Mouse (Mus musculus) limb, embryonic 10.5 days (tissue): ENCODE measurements around the gene Tesmin. TPM values are rescaled to one million over a fixed set of nuclear protein-coding genes. Genes with fewer than 3 reads are reported as not detected.

Source experiments
- DNase-seq: peaks from one replicate; pipeline ENCODE4 v3.0.0-alpha.2; 2017; ENCODE audit warnings: low spot score
- H3K27ac ChIP-seq: fragments of 300-500 bp; sonication (generic); 2 replicates; pipeline ENCODE4 v1.5.1; 2016; ENCODE audit warnings: mild to moderate bottlenecking
- H3K27me3 ChIP-seq: fragments of 300-500 bp; sonication (generic); 2 replicates; pipeline ENCODE4 v1.6.1; 2016; ENCODE audit warnings: low read depth, mild to moderate bottlenecking; ENCODE audit not compliant: poor library complexity, severe bottlenecking
- H3K36me3 ChIP-seq: fragments of 300-500 bp; sonication (generic); 2 replicates; pipeline ENCODE4 v1.6.1; 2016; ENCODE audit warnings: mild to moderate bottlenecking, moderate library complexity
- H3K4me1 ChIP-seq: fragments of 300-500 bp; sonication (generic); 2 replicates; pipeline ENCODE4 v1.6.1; 2016
- H3K4me3 ChIP-seq: fragments of 300-500 bp; sonication (generic); 2 replicates; pipeline ENCODE4 v1.5.1; 2016; ENCODE audit warnings: mild to moderate bottlenecking, moderate library complexity
- H3K9me3 ChIP-seq: fragments of 300-500 bp; sonication (generic); replicated peaks from 2 replicates; pipeline ENCODE4 v1.6.1; 2016; ENCODE audit warnings: mild to moderate bottlenecking
- WGBS: fragments of 180-500 bp; shearing (Covaris S2); methylation state at CpG from one replicate; pipeline ENCODE4 v1.1.7; 2016; 5-methylcytosine and 5-hydroxymethylcytosine counted together
- polyA plus RNA-seq: library from polyadenylated mRNA; unstranded; fragments of >200 nt; fragmentation: Nextera tagmentation; extraction: Ambion mirVana; gene quantifications from 2 replicates; pipeline ENCODE4 v1.2.1, GENCODE M21; 2016

The Tesmin gene
- polyA plus RNA-seq, 1 experiment from 2014 or later, result 0.20 TPM

GRCm38 (mm10) chr19:3401943-3402342, 13.3 kb downstream of the Tesmin start:
- no peak for DNase-seq
- 66% methylated on average over 7 of the region's 7 CpGs for WGBS
- Histone ChIP-seq H3K27me3 (no peaks in the 10 kb centered on the region), H3K9me3 (no peaks in the 10 kb centered on the region), H3K4me3 (no peak overlapping the region), H3K27ac (no peak overlapping the region), H3K36me3 (no peaks in the 10 kb centered on the region), H3K4me1 (no peaks in the 10 kb centered on the region)

GRCm38 (mm10) chr19:3402390-3402789, 13.7 kb downstream of the Tesmin start:
- H3K36me3 ChIP-seq, result no peaks in the 10 kb centered on the region
- no peaks in the 10 kb centered on the region for H3K27me3 ChIP-seq
- H3K4me3 ChIP-seq, result no peak overlapping the region
- no peaks in the 10 kb centered on the region for H3K4me1 ChIP-seq
- no peaks in the 10 kb centered on the region for H3K9me3 ChIP-seq
- no peak overlapping the region for H3K27ac ChIP-seq
- 88% methylated on average over 6 of the region's 6 CpGs for WGBS
- no peak for DNase-seq

DNA sequence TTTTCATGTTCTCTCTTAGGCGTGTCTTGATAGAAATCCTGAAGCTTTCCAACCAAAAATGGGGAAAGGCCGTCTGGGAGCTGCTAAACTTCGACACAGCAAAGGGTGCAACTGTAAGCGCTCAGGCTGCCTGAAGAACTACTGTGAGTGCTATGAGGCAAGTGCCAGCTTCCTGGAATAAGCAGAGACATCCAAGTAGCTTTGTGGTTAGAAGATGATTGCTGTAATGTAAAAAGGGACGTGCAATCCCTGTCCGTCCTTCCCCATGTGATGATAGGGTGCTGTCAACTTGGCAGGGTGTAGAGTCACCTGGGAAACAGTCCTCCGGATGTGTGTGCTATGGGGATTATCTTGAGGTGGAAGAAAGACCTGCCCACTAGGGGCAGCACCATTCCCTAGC, 15.4 kb downstream of the Tesmin start:
- Histone ChIP-seq H3K9me3 (no peaks in the 10 kb centered on the region), H3K27me3 (no peaks in the 10 kb centered on the region), H3K36me3 (no peaks in the 10 kb centered on the region), H3K4me3 (no peak overlapping the region), H3K4me1 (no peaks in the 10 kb centered on the region), H3K27ac (no peak overlapping the region)
- DNase-seq, result no peak
- 83% methylated on average over 7 of the region's 7 CpGs for WGBS

DNA sequence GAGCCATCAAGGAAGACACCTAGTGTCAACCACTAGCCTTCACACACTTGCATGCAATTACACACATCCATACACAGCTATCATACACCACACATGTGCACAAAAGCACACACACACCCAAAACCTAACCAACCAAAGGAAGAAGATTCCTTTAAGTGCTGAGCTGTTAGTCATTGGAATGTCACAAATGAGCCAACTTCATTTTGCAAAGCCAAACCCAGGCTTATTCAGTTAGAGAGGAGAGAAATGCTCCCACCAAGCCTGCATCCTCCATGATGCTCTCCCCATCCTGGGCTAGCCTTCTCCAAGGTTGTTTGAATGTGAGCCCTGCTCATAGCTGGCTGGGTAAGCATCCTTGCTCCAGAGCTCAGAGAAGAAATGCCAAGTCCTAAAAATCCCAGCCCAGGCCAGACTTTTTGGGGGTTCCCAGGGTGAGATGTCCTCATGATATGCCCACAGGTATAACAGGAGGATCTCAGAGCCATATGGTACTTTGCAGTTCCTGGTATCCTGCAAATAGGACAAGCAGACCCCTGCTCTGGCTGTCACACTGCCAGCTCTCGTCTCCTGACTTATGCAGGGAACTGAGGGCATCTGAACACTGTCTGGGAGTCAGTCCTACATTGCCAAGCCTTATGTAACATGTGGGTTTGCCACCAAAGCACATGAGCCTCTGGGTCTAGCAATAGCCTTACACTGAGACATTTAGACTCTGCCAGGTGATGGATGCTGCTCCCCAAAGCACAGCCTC, 17.0 kb downstream of the Tesmin start:
- no peaks in the 10 kb centered on the region for H3K4me1 ChIP-seq
- H3K4me3 ChIP-seq, result no peak overlapping the region
- no peaks in the 10 kb centered on the region for H3K9me3 ChIP-seq
- 65% methylated on average over 1 of the region's 1 CpGs for WGBS
- no peaks in the 10 kb centered on the region for H3K36me3 ChIP-seq
- H3K27ac ChIP-seq, result no peak overlapping the region
- no peaks in the 10 kb centered on the region for H3K27me3 ChIP-seq
- DNase-seq, result no peak

DNA sequence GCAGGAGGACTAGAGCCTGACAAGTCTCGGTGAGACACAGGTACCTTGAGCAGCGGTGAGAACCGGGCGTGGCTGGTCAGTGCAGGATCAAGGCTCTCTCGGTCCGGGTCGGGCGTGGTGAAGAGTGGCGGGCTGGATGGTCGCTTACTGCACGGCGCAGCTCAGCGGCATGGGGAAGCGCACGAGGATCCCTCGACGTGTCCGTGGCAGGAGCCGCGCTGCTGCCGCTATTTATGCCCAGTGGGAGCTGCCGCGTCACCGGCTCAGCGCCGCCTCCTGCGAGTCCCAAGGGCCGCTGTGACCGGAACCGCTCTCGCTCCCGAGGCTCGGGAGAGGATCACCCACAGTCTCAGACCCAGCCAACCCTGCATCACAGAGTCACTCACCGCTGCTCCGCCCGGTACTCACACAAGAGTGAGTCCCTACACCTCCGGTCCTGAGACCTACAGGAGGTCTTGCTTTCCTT, 25.6 kb downstream of the Tesmin start, which contains the start of gene Gal:
TSS of gene Gal (minus strand) at position 277 of the 466 bp plus-strand sequence.
- peaks cover 9% of the 10 kb centered on the region for H3K4me1 ChIP-seq
- peak; percentile 49 for DNase-seq
- WGBS, result 2% methylated on average over 37 of the region's 37 CpGs
- H3K27me3 ChIP-seq, result peaks cover 54% of the 10 kb centered on the region
- peak within 1 kb of the TSS; percentile 47 for H3K4me3 ChIP-seq
- H3K27ac ChIP-seq, result no peak within 1 kb of the TSS
- H3K36me3 ChIP-seq, result no peaks in the 10 kb centered on the region
- no peaks in the 10 kb centered on the region for H3K9me3 ChIP-seq

- DNase-seq, result no peak
- H3K4me1 ChIP-seq, result peaks cover 6% of the 10 kb centered on the region
- 65% methylated on average over 5 of the region's 5 CpGs for WGBS
Observed at GRCm38 (mm10) chr19:3419251-3419650, 30.6 kb downstream of the Tesmin start.

DNA sequence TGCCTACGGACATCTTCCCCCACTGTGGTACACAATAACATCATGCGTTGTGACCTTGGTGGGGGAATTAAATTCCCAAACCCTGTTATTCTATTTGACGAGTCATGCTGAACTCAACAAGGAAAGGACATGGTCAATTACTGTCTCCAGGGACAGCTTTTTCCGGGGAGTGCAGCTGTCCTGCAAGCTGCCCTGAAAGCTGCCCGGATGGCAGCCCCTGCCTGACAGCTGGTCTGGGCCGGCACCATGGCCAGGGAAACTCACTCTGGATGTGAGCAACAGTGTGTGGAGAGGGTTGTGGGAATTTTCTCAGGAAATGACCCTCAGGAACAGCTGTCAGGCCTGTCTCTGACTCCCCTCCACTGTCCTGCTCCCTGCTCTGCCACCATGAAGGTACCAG, 33.8 kb downstream of the Tesmin start:
- Histone ChIP-seq H3K27me3 (no peaks in the 10 kb centered on the region), H3K27ac (no peak overlapping the region), H3K4me1 (no peaks in the 10 kb centered on the region; the same call in 1 of the 2 replicates), H3K36me3 (no peaks in the 10 kb centered on the region), H3K9me3 (no peaks in the 10 kb centered on the region), H3K4me3 (no peak overlapping the region)
- no peak for DNase-seq
- WGBS, result 72% methylated on average over 6 of the region's 6 CpGs

More at GRCm38 (mm10) chr19:3419251-3419650, 30.6 kb downstream of the Tesmin start:
- H3K9me3 ChIP-seq, result no peaks in the 10 kb centered on the region
- no peak overlapping the region for H3K27ac ChIP-seq
- H3K36me3 ChIP-seq, result no peaks in the 10 kb centered on the region
- H3K27me3 ChIP-seq, result peaks cover 26% of the 10 kb centered on the region
- no peak overlapping the region for H3K4me3 ChIP-seq

DNA sequence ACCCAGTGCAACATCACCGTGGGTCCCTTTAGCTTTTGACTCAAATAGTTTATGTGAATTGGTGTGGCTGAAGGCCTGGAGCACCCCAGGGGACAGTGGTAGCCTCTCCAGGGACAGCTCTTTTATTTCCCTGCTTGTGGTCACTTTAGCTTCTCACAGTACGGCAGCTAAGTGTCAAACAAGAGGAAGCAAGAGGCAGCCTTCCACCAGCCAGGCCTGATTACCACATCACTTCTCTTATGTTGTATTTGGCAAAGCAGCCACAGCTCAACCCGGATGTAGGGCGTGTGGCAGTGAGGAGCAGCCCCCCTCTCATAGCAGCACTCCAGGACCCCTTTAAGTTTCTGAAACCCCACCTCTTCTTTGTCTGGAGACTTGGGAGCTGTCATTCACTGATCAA, 34.3 kb downstream of the Tesmin start:
- Histone ChIP-seq H3K36me3 (no peaks in the 10 kb centered on the region), H3K4me3 (no peak overlapping the region), H3K4me1 (no peaks in the 10 kb centered on the region; the same call in 1 of the 2 replicates), H3K27ac (no peak overlapping the region), H3K27me3 (no peaks in the 10 kb centered on the region), H3K9me3 (no peaks in the 10 kb centered on the region)
- no peak for DNase-seq
- 49% methylated on average over 4 of the region's 4 CpGs for WGBS

DNA sequence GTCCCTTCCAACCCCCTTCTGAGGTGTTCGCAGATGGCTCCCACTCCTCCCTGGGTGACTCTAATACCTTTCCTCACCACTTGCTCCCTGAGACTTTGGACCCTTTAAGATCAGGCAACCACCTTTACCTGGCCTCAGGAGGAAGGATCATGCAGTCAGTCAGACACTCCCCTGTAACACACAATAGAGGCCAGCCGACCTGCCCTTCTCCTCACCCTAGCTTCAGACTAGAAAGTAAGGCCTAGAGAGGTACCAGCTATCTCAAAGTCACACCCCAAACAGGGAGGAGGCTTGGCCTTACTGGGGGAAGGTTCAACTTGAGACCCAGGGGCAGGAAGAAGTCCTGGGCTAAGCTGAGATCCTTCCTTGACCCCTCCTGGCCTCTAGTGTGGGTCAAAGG, 35.6 kb downstream of the Tesmin start:
- 53% methylated on average over 2 of the region's 2 CpGs for WGBS
- Histone ChIP-seq H3K27ac (no peak overlapping the region), H3K36me3 (no peaks in the 10 kb centered on the region), H3K4me1 (no peaks in the 10 kb centered on the region; the same call in 1 of the 2 replicates), H3K4me3 (no peak overlapping the region), H3K9me3 (no peaks in the 10 kb centered on the region), H3K27me3 (no peaks in the 10 kb centered on the region)
- DNase-seq, result no peak

DNA sequence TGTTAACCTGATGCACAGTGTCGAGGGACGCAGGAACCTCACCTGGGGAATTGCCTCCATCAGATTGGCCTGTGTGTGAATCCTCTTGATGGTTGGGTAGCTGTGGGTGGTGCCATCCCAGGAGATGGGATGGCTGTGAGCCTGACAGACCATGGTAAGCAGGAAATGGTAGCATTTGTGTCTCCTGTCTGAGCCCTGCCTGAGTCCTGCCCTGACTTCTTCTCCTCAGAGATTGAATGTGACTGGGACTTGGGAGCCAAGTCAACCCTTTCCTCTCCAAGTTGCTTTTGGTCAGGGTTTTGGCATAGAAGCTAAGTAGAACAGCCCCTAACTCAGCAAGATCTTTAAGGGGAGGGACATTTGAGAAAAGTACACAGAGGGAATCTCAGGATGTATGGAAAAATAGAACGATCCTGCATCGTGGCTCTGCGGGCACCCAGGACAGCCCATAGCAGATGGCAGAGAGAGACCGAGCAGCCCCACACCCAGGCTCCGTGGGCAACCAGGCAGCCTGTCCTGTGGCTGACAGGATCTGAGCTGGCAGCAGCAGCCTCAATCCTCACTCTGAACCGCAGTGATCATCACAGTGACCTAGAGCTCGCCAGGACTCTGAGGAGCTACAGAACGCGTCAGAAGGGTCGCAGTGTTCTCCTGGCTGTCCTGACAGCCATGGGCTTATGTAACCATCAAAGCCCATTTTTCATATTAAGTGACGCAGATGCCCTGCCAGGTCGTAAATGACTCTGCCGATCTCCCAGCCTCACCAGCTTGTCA, 39.6 kb downstream of the Tesmin start:
- H3K9me3 ChIP-seq, result no peaks in the 10 kb centered on the region
- no peaks in the 10 kb centered on the region for H3K27me3 ChIP-seq
- DNase-seq, result no peak
- no peak overlapping the region for H3K4me3 ChIP-seq
- no peaks in the 10 kb centered on the region for H3K36me3 ChIP-seq
- no peak overlapping the region for H3K27ac ChIP-seq
- 77% methylated on average over 15 of the region's 15 CpGs for WGBS
- peaks cover 2% of the 10 kb centered on the region for H3K4me1 ChIP-seq

DNA sequence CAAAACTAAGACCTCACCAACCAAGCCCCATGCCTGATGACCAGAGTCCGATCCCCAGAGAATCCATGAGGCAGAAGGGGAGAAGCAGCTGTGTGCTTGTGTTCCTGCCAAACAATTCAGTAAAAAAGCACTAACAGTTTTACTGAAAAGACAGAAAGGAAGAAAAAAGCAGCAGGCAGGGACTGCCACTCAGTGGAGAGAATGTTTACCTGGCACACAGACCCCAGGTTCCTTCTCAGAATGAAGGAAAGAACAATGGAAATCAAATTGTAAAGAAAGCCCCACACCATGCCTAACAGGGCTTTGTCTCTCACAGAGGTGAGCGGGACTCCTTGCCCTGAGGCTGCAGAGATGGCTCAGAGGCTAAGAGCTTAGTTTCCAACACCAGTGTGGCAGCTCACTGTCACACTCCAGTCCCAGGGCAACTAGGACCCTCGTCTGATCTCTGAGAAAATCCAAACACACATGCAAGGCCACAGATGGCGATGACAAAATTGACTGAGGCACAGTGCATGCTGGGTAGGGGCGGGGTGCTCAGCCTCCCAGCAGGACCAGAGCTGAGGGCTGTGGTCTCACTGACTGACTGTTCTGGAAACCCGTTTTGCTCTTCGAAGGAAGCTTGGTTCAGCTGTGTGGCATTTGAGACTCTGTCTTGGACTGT, 40.6 kb downstream of the Tesmin start:
- peaks cover 10% of the 10 kb centered on the region; the same call in 1 of the 2 replicates for H3K4me1 ChIP-seq
- H3K9me3 ChIP-seq, result no peaks in the 10 kb centered on the region
- WGBS, result 69% methylated on average over 7 of the region's 7 CpGs
- H3K4me3 ChIP-seq, result no peak overlapping the region
- no peak overlapping the region for H3K27ac ChIP-seq
- no peaks in the 10 kb centered on the region for H3K27me3 ChIP-seq
- no peak for DNase-seq
- no peaks in the 10 kb centered on the region for H3K36me3 ChIP-seq

GRCm38 (mm10) chr19:3431066-3431465, 42.4 kb downstream of the Tesmin start:
- no peaks in the 10 kb centered on the region for H3K9me3 ChIP-seq
- H3K27ac ChIP-seq, result no peak overlapping the region
- no peak for DNase-seq
- no peaks in the 10 kb centered on the region for H3K27me3 ChIP-seq
- H3K36me3 ChIP-seq, result no peaks in the 10 kb centered on the region
- H3K4me3 ChIP-seq, result no peak overlapping the region
- peaks cover 14% of the 10 kb centered on the region; the same call in 1 of the 2 replicates for H3K4me1 ChIP-seq
- 61% methylated on average over 7 of the region's 7 CpGs for WGBS

GRCm38 (mm10) chr19:3431969-3432368, 43.3 kb downstream of the Tesmin start:
- WGBS, result 98% methylated on average over 2 of the region's 2 CpGs

More at GRCm38 (mm10) chr19:3431969-3432368, 43.3 kb downstream of the Tesmin start:
- Histone ChIP-seq H3K27me3 (no peaks in the 10 kb centered on the region), H3K9me3 (no peaks in the 10 kb centered on the region), H3K36me3 (no peaks in the 10 kb centered on the region), H3K27ac (no peak overlapping the region), H3K4me3 (no peak overlapping the region), H3K4me1 (peaks cover 14% of the 10 kb centered on the region; the same call in 1 of the 2 replicates)
- DNase-seq, result no peak
